Mouse (Mus musculus): ENCODE results near the gene Nxf3. TPM values are rescaled to one million over a fixed set of nuclear protein-coding genes. Genes with fewer than 3 reads are reported as not detected.
"Not testable (repeated sequence)": the region's sequence is repeated elsewhere in the genome, so short reads cannot be mapped to it uniquely, and the experiment has no call there.

Nxf3 gene
- total and polyA plus RNA-seq, 2 experiments from 2014 or later: not detected

DNA sequence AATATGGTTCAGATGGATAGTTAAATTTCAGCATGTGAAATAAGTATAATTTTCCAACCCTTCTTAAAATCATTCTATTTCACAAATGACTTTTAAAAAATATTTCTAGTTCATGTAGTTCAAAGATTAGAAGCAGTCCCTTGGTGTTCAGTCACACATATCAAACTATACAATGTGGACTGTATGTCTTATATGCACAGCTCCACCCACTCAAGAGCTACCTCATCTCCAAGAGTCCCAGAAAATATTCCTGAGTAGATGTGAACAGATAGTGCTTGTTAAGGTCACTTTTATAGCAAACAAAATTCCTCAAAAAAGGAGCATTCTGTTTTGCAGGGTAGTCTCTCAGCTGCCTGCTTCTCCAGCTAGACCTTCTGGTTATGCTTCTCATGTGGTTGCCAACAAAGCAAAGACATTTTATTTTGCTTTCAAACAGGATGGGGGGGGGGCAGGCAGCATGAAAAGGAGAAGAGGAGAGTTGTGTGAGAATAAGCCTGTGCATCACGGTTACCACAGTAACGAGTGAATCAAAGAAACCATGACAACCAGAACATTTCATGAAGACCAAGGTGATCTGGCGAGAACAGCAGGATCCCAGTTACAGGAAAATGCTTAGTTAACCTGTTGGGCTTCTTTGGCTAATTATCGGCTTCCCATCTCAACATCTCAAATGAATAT, 19.1 kb upstream of the Nxf3 start:
- H3K9me3 ChIP-seq (ENCODE audit: low read length): no peaks in the 10 kb centered on the region
- 52% methylated on average over 4 of the region's 4 CpGs for WGBS
- peak; percentile 49 for DNase-seq (ENCODE audit: low spot score)
- ATAC-seq: peak; percentile 74
- H3K27me3 ChIP-seq (ENCODE audit: insufficient read depth, low read length): 0 out of 2 replicates have a peak, but pooled peaks cover under 1% of the 10 kb centered on the region
- no peak overlapping the region for H3K4me3 ChIP-seq (ENCODE audit: low read length)
- TF ChIP-seq CTCF (IDR thresholded peaks at IDR 0.05; ENCODE audit: low read depth): no peak
- H3K4me2 ChIP-seq (ENCODE audit: low read depth, low read length): peak overlapping the region; percentile 13; the same call in 1 of the 2 replicates
- H3K4me1 ChIP-seq (ENCODE audit: insufficient read depth, low read length): no peaks in the 10 kb centered on the region
- H3K36me3 ChIP-seq (ENCODE audit: insufficient read depth, low read length): no peaks in the 10 kb centered on the region
- no peak overlapping the region for H3K27ac ChIP-seq
- H3K9ac ChIP-seq (replicated peaks; ENCODE audit: low read length): no peak overlapping the region

DNA sequence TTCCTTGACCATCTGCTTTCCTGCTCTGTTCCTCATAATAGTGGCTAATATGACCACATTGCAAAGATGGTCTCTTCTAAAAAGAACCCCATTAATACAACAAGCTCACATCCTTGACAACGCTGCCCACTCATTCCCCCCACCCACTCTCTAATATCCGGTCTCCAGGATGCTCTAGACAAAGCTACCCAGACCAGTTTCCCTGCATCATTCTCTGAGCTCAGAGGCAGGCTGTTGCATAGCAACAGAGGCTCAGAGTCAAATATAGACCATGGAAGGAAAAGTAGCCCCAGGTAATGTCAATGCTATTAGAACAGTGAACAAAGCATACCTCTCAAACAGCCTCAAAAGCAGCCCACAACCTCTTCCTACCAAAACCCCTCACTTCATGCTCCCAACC, 9.4 kb upstream of the Nxf3 start:
- H3K4me3 ChIP-seq (ENCODE audit: low read length): no peak overlapping the region
- peak; percentile 82 for ATAC-seq
- no peak for TF ChIP-seq CTCF (IDR thresholded peaks at IDR 0.05; ENCODE audit: low read depth)
- WGBS: 27% methylated on average over 2 of the region's 2 CpGs
- no peaks in the 10 kb centered on the region for H3K27me3 ChIP-seq (ENCODE audit: insufficient read depth, low read length)
- no peaks in the 10 kb centered on the region for H3K36me3 ChIP-seq (ENCODE audit: insufficient read depth, low read length)
- H3K9ac ChIP-seq (replicated peaks; ENCODE audit: low read length): no peak overlapping the region
- H3K4me1 ChIP-seq (ENCODE audit: insufficient read depth, low read length): no peaks in the 10 kb centered on the region
- DNase-seq (ENCODE audit: low spot score): peak; percentile 52
- no peaks in the 10 kb centered on the region for H3K9me3 ChIP-seq (ENCODE audit: low read length)
- no peak overlapping the region for H3K4me2 ChIP-seq (ENCODE audit: low read depth, low read length)
- H3K27ac ChIP-seq: no peak overlapping the region; the same call in 1 of the 2 replicates

DNA sequence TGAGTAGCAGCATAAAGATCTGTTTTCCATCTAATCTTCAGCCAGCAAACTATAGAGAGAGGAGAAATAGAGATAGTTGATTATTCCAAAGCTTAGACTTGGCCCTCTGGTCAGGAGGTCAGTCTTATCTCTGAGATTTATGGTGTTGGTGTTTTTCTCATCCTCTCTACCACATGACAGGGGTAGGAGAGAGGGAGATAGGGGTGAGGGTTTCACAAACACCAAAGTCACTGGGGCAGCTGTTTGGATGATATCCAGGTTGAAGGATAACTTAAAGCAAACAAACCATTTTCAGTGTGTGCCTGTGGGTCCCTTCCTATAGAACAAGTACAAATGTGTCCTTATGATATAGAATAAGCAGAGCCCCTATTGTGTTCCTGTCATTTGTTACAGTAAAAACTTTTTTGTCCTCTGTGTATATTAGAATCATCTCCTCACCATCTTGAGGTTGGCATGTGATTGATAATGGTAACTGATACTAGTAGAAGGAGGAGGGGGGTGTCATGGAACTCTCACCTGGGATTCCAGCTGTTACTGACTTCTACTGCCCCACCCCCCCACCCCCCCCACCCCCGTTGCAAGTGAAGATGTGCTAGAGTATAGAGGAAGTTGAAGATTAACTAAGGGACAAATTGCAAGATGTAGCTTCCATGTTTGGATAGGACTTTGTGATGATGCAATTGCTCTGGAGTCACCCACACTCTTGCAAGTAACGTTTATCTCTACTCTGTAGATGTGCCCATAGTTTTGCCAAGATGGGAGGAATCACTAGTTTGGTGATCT, 7.6 kb upstream of the Nxf3 start:
- no peak overlapping the region for H3K4me3 ChIP-seq (ENCODE audit: low read length)
- H3K9me3 ChIP-seq (ENCODE audit: low read length): no peaks in the 10 kb centered on the region
- no peak for ATAC-seq
- H3K36me3 ChIP-seq (ENCODE audit: insufficient read depth, low read length): no peaks in the 10 kb centered on the region
- H3K27me3 ChIP-seq (ENCODE audit: insufficient read depth, low read length): no peaks in the 10 kb centered on the region
- no peaks in the 10 kb centered on the region for H3K4me1 ChIP-seq (ENCODE audit: insufficient read depth, low read length)
- no peak overlapping the region for H3K4me2 ChIP-seq (ENCODE audit: low read depth, low read length)
- 37% methylated on average over 2 of the region's 2 CpGs for WGBS
- DNase-seq (ENCODE audit: low spot score): no peak
- no peak overlapping the region for H3K9ac ChIP-seq (replicated peaks; ENCODE audit: low read length)
- no peak for TF ChIP-seq CTCF (IDR thresholded peaks at IDR 0.05; ENCODE audit: low read depth)
- no peak overlapping the region for H3K27ac ChIP-seq

GRCm38 (mm10) chrX:136068020-136068419, 17.0 kb downstream of the Nxf3 start, which contains the start of gene Bex2:
Bex2 (minus strand) TSS chrX:136068236.
- H3K9me3 ChIP-seq (ENCODE audit: low read length); H3K36me3 ChIP-seq (ENCODE audit: insufficient read depth, low read length); H3K4me1 ChIP-seq (ENCODE audit: insufficient read depth, low read length); H3K27me3 ChIP-seq (ENCODE audit: insufficient read depth, low read length): not testable (repeated sequence)
- Histone ChIP-seq H3K4me3 (ENCODE audit: low read length) (peak within 1 kb of the TSS; percentile 42), H3K4me2 (ENCODE audit: low read depth, low read length) (peak within 1 kb of the TSS; percentile 43), H3K9ac (replicated peaks; ENCODE audit: low read length) (peak within 1 kb of the TSS; percentile 51), H3K27ac (peak within 1 kb of the TSS; percentile 73)
- DNase-seq (ENCODE audit: low spot score): peak; percentile 20
- ATAC-seq: peak; percentile 98
- no CpG with 5 or more reads among the region's 32 CpGs for WGBS

DNA sequence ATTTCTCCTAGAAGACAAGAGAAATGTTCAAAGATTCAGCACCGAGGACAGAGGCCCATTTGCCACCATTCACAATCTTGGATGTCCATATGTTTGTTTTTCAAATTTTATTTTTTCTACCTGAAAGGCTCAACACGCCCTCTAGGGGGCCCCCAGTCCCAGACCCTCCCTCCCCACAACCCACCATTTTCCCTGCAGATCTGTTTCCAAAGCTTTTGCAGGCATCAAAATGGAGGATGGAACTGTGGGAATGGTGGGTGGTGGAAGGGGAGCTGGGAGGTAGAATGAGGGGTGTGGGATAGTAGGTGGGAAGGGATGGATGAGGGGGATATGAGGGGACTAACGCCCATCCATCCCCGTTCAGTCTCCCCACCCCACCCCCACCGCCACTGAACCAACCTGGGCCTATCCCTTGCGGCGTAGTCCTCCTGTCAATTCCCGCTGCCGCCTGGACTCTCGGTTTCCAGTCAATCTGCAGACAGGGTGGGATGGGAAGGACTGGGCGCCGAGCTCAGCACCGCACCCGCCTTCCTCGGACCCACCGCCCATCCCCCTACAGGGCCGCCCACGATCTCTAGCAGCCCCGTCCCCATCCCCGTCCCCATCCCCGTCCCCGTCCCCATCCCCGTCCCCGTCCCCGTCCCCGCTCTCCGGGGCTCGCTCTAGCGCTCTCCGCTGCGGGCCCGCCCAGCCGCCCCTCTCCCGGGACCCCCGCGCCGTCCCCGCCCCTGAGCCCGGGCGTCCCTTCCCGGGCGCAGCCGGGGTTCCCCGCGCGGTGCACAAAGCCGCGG, 17.7 kb downstream of the Nxf3 start:
- DNase-seq (ENCODE audit: low spot score) (peak; percentile 72), ATAC-seq (peak; percentile 84)
- not testable (repeated sequence) for H3K27me3 ChIP-seq (ENCODE audit: insufficient read depth, low read length); H3K36me3 ChIP-seq (ENCODE audit: insufficient read depth, low read length); H3K4me1 ChIP-seq (ENCODE audit: insufficient read depth, low read length); H3K9me3 ChIP-seq (ENCODE audit: low read length)
- Histone ChIP-seq H3K9ac (replicated peaks; ENCODE audit: low read length) (peak overlapping the region; percentile 51), H3K27ac (peak overlapping the region; percentile 73), H3K4me2 (ENCODE audit: low read depth, low read length) (peak overlapping the region; percentile 43), H3K4me3 (ENCODE audit: low read length) (peak overlapping the region; percentile 42)
- WGBS: 32% methylated on average over 15 of the region's 48 CpGs
- peak; percentile 52 for TF ChIP-seq CTCF (IDR thresholded peaks at IDR 0.05; ENCODE audit: low read depth)

- no peak for TF ChIP-seq CTCF (IDR thresholded peaks at IDR 0.05; ENCODE audit: low read depth)
- WGBS: 93% methylated on average over 1 of the region's 1 CpGs
- Histone ChIP-seq H3K4me2 (ENCODE audit: low read depth, low read length) (no peak overlapping the region), H3K9me3 (ENCODE audit: low read length) (no peaks in the 10 kb centered on the region), H3K27ac (no peak overlapping the region), H3K9ac (replicated peaks; ENCODE audit: low read length) (no peak overlapping the region), H3K4me1 (ENCODE audit: insufficient read depth, low read length) (no peaks in the 10 kb centered on the region), H3K4me3 (ENCODE audit: low read length) (no peak overlapping the region), H3K36me3 (ENCODE audit: insufficient read depth, low read length) (no peaks in the 10 kb centered on the region), H3K27me3 (ENCODE audit: insufficient read depth, low read length) (no peaks in the 10 kb centered on the region)
- DNase-seq (ENCODE audit: low spot score) (no peak), ATAC-seq (no peak)
These were observed 24.4 kb downstream of the Nxf3 start for GRCm38 (mm10) chrX:136060698-136061097.

All from hindbrain, postnatal 0 days (tissue).